Mouse (Mus musculus): Measurements from ENCODE around the gene Tm4sf5.
A peak's percentile ranks its signal among the peaks of the same experiment; 100 is the strongest.
"Not testable (repeated sequence)": the region's sequence is repeated elsewhere in the genome, so short reads cannot be mapped to it uniquely, and the experiment has no call there.

GRCm38 (mm10) chr11:70523306-70523989, 18.4 kb downstream of the Tm4sf5 start:
- TF ChIP-seq MAFK (IDR thresholded peaks at IDR 0.05; ENCODE audit: insufficient read depth, low read depth, low read length); HCFC1 (IDR thresholded peaks at IDR 0.05; ENCODE audit: borderline replicate concordance, insufficient read depth, low read length); CHD2 (IDR thresholded peaks at IDR 0.05; ENCODE audit: low read depth, low read length); ZC3H11A (IDR thresholded peaks at IDR 0.05; ENCODE audit: borderline replicate concordance, low read depth, low read length): not testable (repeated sequence)
- TF ChIP-seq ZNF384 (IDR thresholded peaks at IDR 0.05; ENCODE audit: low read depth, low read length), result peak; percentile 55; the same call in 1 of the 2 replicates

Measured in ES-E14 (cell line).